Mouse (Mus musculus) macrophage (primary cell): ENCODE results near the gene Cyp2b19. TPM values are rescaled to one million over a fixed set of nuclear protein-coding genes. Genes with fewer than 3 reads are reported as not detected.
"Not testable (repeated sequence)": the region's sequence is repeated elsewhere in the genome, so short reads cannot be mapped to it uniquely, and the experiment has no call there.

Experiments used
- H3K27ac ChIP-seq: fragments of 350-480 bp; formaldehyde crosslinking; 2 replicates; pipeline ENCODE4 v1.9.0; 2021
- H3K36me3 ChIP-seq: fragments of 350-480 bp; formaldehyde crosslinking; 2 replicates; pipeline ENCODE4 v1.9.0; 2021; ENCODE audit errors: inconsistent target
- H3K4me3 ChIP-seq: fragments of 350-480 bp; formaldehyde crosslinking; 2 replicates; pipeline ENCODE4 v1.9.0; 2021; ENCODE audit errors: inconsistent target
- H3K79me2 ChIP-seq: fragments of 350-480 bp; formaldehyde crosslinking; 2 replicates; pipeline ENCODE4 v1.9.0; 2021; ENCODE audit errors: inconsistent target
- WGBS: methylation state at CpG from one replicate; pipeline ENCODE4 v1.1.7; 2026; ENCODE audit warnings: inconsistent platforms; ENCODE audit not compliant: missing documents; 5-methylcytosine and 5-hydroxymethylcytosine counted together
- polyA plus RNA-seq: library from polyadenylated mRNA; stranded (reverse); fragments of 250-400 nt; gene quantifications from 3 replicates; pipeline ENCODE4 v1.2.4, GENCODE M21; 2018; ENCODE audit warnings: inconsistent platforms

The Cyp2b19 gene
- polyA plus RNA-seq, 1 experiment from 2014 or later, result not detected

- H3K4me3 ChIP-seq, result no peak overlapping the region
- H3K27ac ChIP-seq, result no peak overlapping the region
- H3K79me2 ChIP-seq, result no peaks in the 10 kb centered on the region
- 33% methylated on average over 6 of the region's 8 CpGs for WGBS
- H3K36me3 ChIP-seq, result no peaks in the 10 kb centered on the region
These were observed 24.8 kb downstream of the Cyp2b19 start for GRCm38 (mm10) chr7:26781767-26782131.

- H3K36me3 ChIP-seq, result no peaks in the 10 kb centered on the region
- no peak overlapping the region for H3K4me3 ChIP-seq
- 80% methylated on average over 5 of the region's 5 CpGs for WGBS
- no peaks in the 10 kb centered on the region for H3K79me2 ChIP-seq
- no peak overlapping the region for H3K27ac ChIP-seq
These were observed 26.2 kb downstream of the Cyp2b19 start for GRCm38 (mm10) chr7:26783163-26783562.

GRCm38 (mm10) chr7:26786013-26786412, 29.1 kb downstream of the Cyp2b19 start:
- H3K79me2 ChIP-seq, H3K27ac ChIP-seq, H3K36me3 ChIP-seq, H3K4me3 ChIP-seq: not testable (repeated sequence)
- WGBS, result 50% methylated on average over 1 of the region's 1 CpGs

GRCm38 (mm10) chr7:26789984-26790383, 33.0 kb downstream of the Cyp2b19 start:
- Histone ChIP-seq H3K27ac (no peak overlapping the region), H3K79me2 (no peaks in the 10 kb centered on the region), H3K4me3 (no peak overlapping the region), H3K36me3 (no peaks in the 10 kb centered on the region)
- WGBS, result 79% methylated on average over 6 of the region's 6 CpGs

GRCm38 (mm10) chr7:26800104-26800503, 43.2 kb downstream of the Cyp2b19 start:
- H3K27ac ChIP-seq, result no peak overlapping the region
- no peaks in the 10 kb centered on the region for H3K79me2 ChIP-seq
- H3K36me3 ChIP-seq, result no peaks in the 10 kb centered on the region
- H3K4me3 ChIP-seq, result no peak overlapping the region

- no peaks in the 10 kb centered on the region for H3K79me2 ChIP-seq
- 100% methylated on average over 1 of the region's 1 CpGs for WGBS
- H3K4me3 ChIP-seq, result no peak overlapping the region
- no peak overlapping the region for H3K27ac ChIP-seq
- H3K36me3 ChIP-seq, result no peaks in the 10 kb centered on the region
These were observed 44.1 kb downstream of the Cyp2b19 start for GRCm38 (mm10) chr7:26800996-26801395.

GRCm38 (mm10) chr7:26808592-26808991, 51.6 kb downstream of the Cyp2b19 start, which contains the start of gene Cyp2g1:
Gene Cyp2g1, plus strand, starts transcription at chr7:26808892.
- Histone ChIP-seq H3K36me3 (no peaks in the 10 kb centered on the region), H3K27ac (no peak within 1 kb of the TSS), H3K79me2 (no peaks in the 10 kb centered on the region), H3K4me3 (no peak within 1 kb of the TSS)
- WGBS, result 87% methylated on average over 2 of the region's 2 CpGs

Other genes starting within 250 kb of the Cyp2b19 start
- not detected in 3 replicates for gene Nlrp9a, start 222.1 kb upstream of the Cyp2b19 start, polyA plus RNA-seq
- not detected in 3 replicates for gene Vmn1r185, start 138.7 kb upstream of the Cyp2b19 start, polyA plus RNA-seq
- gene Cyp2b23, start 70.7 kb upstream of the Cyp2b19 start, polyA plus RNA-seq, result not detected in 3 replicates
- gene Cyp2g1, start 51.8 kb downstream of the Cyp2b19 start, polyA plus RNA-seq, result not detected in 3 replicates
- not detected in 3 replicates for gene Cyp2a5, start 78.2 kb downstream of the Cyp2b19 start, polyA plus RNA-seq
- gene Cyp2a22, start 182.2 kb downstream of the Cyp2b19 start, polyA plus RNA-seq, result not detected in 3 replicates